Mouse (Mus musculus) ovary, adult 10 weeks (tissue): Measurements from ENCODE around the gene Cd44. TPM values are rescaled to one million over a fixed set of nuclear protein-coding genes. Genes with fewer than 3 reads are reported as not detected.

ENCODE experiments used
- polyA plus RNA-seq: library from polyadenylated mRNA; stranded (reverse); fragments of 350-450 nt; fragmentation: Illumina TruSeq; extraction: RNeasy Lipid Tissue Mini Kit (QIAGEN cat#74804); gene quantifications from one replicate; pipeline ENCODE4 v1.2.3, GENCODE M21; 2014

Gene Cd44
- 28.7 TPM for polyA plus RNA-seq

DNA sequence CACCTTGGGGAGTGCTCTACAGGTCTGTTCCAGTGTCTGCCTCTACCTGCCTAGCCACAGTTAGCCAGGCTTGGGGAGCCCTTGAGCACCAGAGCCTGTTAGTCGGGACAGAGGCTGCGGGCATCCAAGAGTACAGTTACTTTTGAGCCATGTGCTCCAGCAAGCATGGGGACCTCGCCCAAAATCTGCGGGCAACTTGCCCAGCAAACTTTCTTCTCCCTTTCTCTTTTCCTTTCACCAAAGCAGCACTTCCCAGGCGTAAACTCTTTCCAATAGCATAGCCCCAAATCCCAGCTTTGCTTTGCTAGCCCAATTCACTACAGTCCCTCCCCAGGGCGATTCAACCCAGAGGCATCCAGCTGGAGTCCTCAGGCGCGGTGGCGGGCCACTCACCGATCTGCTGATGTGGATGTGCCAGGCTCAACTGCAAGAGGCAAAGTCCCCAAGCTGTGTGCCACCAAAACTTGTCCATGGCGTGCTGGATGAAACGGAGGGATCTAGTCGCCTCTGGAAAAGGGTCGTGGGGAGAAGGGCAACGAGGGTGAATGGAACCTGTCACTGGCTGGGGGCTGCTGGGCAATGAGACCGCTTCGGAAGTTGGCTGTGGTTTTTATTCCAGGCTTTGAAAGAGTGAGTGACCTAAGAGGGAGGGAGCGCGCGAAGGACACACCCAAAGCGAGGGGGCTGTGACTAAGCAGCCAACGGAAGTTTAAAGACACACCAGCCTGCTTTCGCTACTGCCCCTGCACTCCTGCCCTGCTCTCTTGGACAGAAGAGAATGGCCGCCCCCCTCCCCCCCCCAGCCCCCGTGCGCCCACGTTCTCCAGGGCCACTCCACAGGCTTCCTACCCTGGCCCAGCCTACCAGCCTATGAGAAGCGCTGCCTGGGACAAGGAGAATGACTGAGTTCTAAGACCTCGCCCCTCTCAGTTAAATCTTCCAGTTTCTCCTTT, at the start of gene Cd44:
TSS of gene Cd44 (minus strand) at position 791 of the 953 bp plus-strand sequence.

Other genes with a start within 250 kb of the Cd44 start
- 0.37 TPM for gene Slc1a2, start 243.0 kb downstream of the Cd44 start, polyA plus RNA-seq
- gene Pdhx, start 171.8 kb upstream of the Cd44 start, polyA plus RNA-seq = 34.6 TPM
- gene Apip, start 172.0 kb upstream of the Cd44 start, polyA plus RNA-seq = 33.1 TPM